Mouse (Mus musculus) heart, postnatal 14 days (tissue): Measurements from ENCODE around the gene Umad1. TPM values are rescaled to one million over a fixed set of nuclear protein-coding genes. Genes with fewer than 3 reads are reported as not detected.
A peak's percentile ranks its signal among the peaks of the same experiment; 100 is the strongest.

Experiments used
- DNase-seq, 2 experiments: peaks; one replicate each; pipeline ENCODE4 v3.0.0; 2021 to 2022
- intact Hi-C: fragments of 180-260 bp; cut with DNase I; formaldehyde crosslinking; loops from one replicate; pipeline ENCODE4 v1.15.1; 2025
- long read RNA-seq, 2 experiments: library from polyadenylated mRNA; stranded (forward); transcript quantifications; one replicate each; pipeline ENCODE4 v2.0.0; 2021
- total RNA-seq, 2 experiments: library from RNA; stranded (reverse); gene quantifications; 2 replicates each; pipeline ENCODE4 v1.2.3; 2021

Gene Umad1
- 1 to 10 TPM; 8.5 to 8.6 TPM for total RNA-seq
- long read RNA-seq, experiment 1, transcript Umad1-204 (4 exons, 2,025 nt): major isoform, 25 of 29 reads
- long read RNA-seq, experiment 1, partial matches to known transcripts: 0 of 29 reads
- long read RNA-seq, experiment 1, other reads (novel, unspliced or antisense): 2 of 29 reads
- long read RNA-seq, experiment 2, transcript Umad1-204 (4 exons, 2,025 nt): major isoform, 14 of 15 reads
- long read RNA-seq, experiment 2, partial matches to known transcripts: 0 of 15 reads
- long read RNA-seq, experiment 2, other reads (novel, unspliced or antisense): 0 of 15 reads

- intact Hi-C loops: loop anchor here (5.0 kb wide), 1 partner anchor 52 kb away; the partner anchor contains the start of gene Mios
- peak; percentile 96 for DNase-seq
Measured at GRCm38 (mm10) chr6:8259004-8259666, at the start of gene Umad1, which contains the start of the genes Rpa3 and Gm45062. TSS of gene Umad1 (plus strand) at chr6:8259288. TSS of gene Rpa3 (minus strand) at chr6:8259173. TSS of gene Gm45062 (plus strand) at chr6:8259450.

GRCm38 (mm10) chr6:8209866-8210186 lies 49.3 kb upstream of the Umad1 start:
- peak in 1 of 2 experiments; percentile 4 for DNase-seq
- intact Hi-C loops: loop anchor here (5.0 kb wide), 1 partner anchor 47 kb away; the partner anchor contains the start of genes Gm45062, Rpa3 and Umad1

GRCm38 (mm10) chr6:8210661-8211060 lies 48.4 kb upstream of the Umad1 start:
- intact Hi-C loops: no loop called here
- no peak for DNase-seq

- DNase-seq: no peak
- intact Hi-C loops: no loop called here
Measured at GRCm38 (mm10) chr6:8227035-8227434, 32.1 kb upstream of the Umad1 start.

GRCm38 (mm10) chr6:8228596-8228995 lies 30.5 kb upstream of the Umad1 start:
- intact Hi-C loops: no loop called here
- no peak for DNase-seq

- intact Hi-C loops: loop anchor here (5.0 kb wide), 1 partner anchor 51 kb away; the partner anchor contains the start of gene Mios
- no peak for DNase-seq
Measured at GRCm38 (mm10) chr6:8258316-8258715, 772 bp upstream of the Umad1 start.

GRCm38 (mm10) chr6:8259667-8260044 lies 568 bp downstream of the Umad1 start:
- DNase-seq: peak in 1 of 2 experiments; percentile 20
- intact Hi-C loops: loop anchor here (5.0 kb wide), 1 partner anchor 52 kb away; the partner anchor contains the start of gene Mios

GRCm38 (mm10) chr6:8271047-8271446 lies 12.0 kb downstream of the Umad1 start:
- intact Hi-C loops: loop anchor here (10.0 kb wide), 2 partner anchors 206 to 234 kb away; partner anchors contain the start of gene Glcci1
- DNase-seq: no peak

GRCm38 (mm10) chr6:8274387-8275054 lies 15.4 kb downstream of the Umad1 start:
- intact Hi-C loops: loop anchor here (5.0 to 10.0 kb wide), 4 partner anchors 210 to 558 kb away; partner anchors contain the start of gene Glcci1
- peak; percentile 50 to 69 for DNase-seq

- DNase-seq: peak; percentile 51 to 77
- intact Hi-C loops: loop anchor here (5.0 to 10.0 kb wide), 4 partner anchors 210 to 557 kb away; partner anchors contain the start of gene Glcci1
Measured at GRCm38 (mm10) chr6:8275098-8275497, 16.0 kb downstream of the Umad1 start.

GRCm38 (mm10) chr6:8276431-8276830 lies 17.3 kb downstream of the Umad1 start:
- DNase-seq: no peak
- intact Hi-C loops: loop anchor here (5.0 to 10.0 kb wide), 4 partner anchors 212 to 556 kb away; partner anchors contain the start of gene Glcci1

- DNase-seq: no peak
- intact Hi-C loops: loop anchor here (5.0 to 10.0 kb wide), 4 partner anchors 214 to 554 kb away; partner anchors contain the start of gene Glcci1
Measured at GRCm38 (mm10) chr6:8278426-8279002, 19.4 kb downstream of the Umad1 start.

- intact Hi-C loops: no loop called here
- DNase-seq: no peak
Measured at GRCm38 (mm10) chr6:8283255-8283654, 24.2 kb downstream of the Umad1 start.

GRCm38 (mm10) chr6:8285401-8285960 lies 26.4 kb downstream of the Umad1 start:
- intact Hi-C loops: no loop called here
- DNase-seq: no peak

- no peak for DNase-seq
- intact Hi-C loops: no loop called here
Measured at GRCm38 (mm10) chr6:8286146-8286545, 27.1 kb downstream of the Umad1 start.

GRCm38 (mm10) chr6:8288755-8289580 lies 29.9 kb downstream of the Umad1 start:
- no peak for DNase-seq
- intact Hi-C loops: no loop called here

GRCm38 (mm10) chr6:8294048-8294784 lies 35.1 kb downstream of the Umad1 start:
- no peak for DNase-seq
- intact Hi-C loops: no loop called here

- no peak for DNase-seq
- intact Hi-C loops: no loop called here
Measured at GRCm38 (mm10) chr6:8299066-8299863, 40.2 kb downstream of the Umad1 start.
